Mouse (Mus musculus) embryonic facial prominence, embryonic 11.5 days (tissue): ENCODE data around the gene Tbx19. TPM values are rescaled to one million over a fixed set of nuclear protein-coding genes. Genes with fewer than 3 reads are reported as not detected.

Source experiments
- polyA plus RNA-seq: library from polyadenylated mRNA; unstranded; fragments of >200 nt; fragmentation: Nextera tagmentation; extraction: Ambion mirVana; gene quantifications from 2 replicates; pipeline ENCODE4 v1.2.1, GENCODE M21; 2014

The Tbx19 gene
- polyA plus RNA-seq, 1 experiment from 2014 or later, result not detected

Other genes with a start within 250 kb of the Tbx19 start
- gene Xcl1, start 225.2 kb downstream of the Tbx19 start, polyA plus RNA-seq, result not detected in 2 replicates
- 14.0 and 14.2 TPM in 2 replicates for gene Sft2d2, start 33.7 kb upstream of the Tbx19 start, polyA plus RNA-seq
- gene Tiprl, start 76.2 kb upstream of the Tbx19 start, polyA plus RNA-seq, result 116 and 120 TPM in 2 replicates
- gene Gpr161, start 135.0 kb upstream of the Tbx19 start, polyA plus RNA-seq, result 2.0 and 2.2 TPM in 2 replicates